Mouse (Mus musculus): ENCODE measurements around the gene Cwc22. TPM values are rescaled to one million over a fixed set of nuclear protein-coding genes. Genes with fewer than 3 reads are reported as not detected.

Gene Cwc22
- total and polyA plus RNA-seq, 2 experiments from 2014 or later, result 9.0 to 9.6 TPM

DNA sequence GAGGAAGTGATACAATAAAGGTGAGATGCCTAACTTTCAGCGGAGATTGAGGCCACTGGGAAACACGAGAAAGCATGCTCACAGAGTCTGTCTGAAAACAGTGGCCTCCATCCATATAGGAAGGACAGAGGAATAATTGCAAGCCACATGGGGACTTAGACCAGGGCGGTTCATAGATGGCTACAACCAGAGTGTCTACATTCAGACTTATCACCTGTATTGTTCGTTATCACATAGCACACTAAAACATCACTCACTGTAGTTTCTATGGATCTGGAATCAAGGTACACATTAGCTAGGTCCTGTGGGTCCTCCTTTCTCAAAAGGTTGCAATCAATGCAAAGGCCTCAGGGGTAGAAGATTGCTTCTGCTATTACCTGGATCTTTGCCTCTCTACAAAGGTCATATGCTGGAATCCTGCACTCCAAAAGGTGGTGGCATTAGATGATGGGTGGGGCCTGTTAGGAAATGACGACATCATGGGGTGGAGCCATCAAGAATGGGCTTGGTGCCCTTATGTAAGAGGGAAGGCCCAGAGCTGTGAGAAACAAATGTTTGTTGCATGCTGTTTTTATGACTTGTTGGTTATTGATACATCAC is 30.2 kb upstream of the Cwc22 start:
- Histone ChIP-seq H3K9ac (replicated peaks; ENCODE audit: low read length) (no peak overlapping the region), H3K4me1 (ENCODE audit: insufficient read depth, low read length) (no peaks in the 10 kb centered on the region), H3K27me3 (ENCODE audit: insufficient read depth, low read length) (no peaks in the 10 kb centered on the region), H3K4me2 (ENCODE audit: low read depth, low read length) (no peak overlapping the region), H3K4me3 (ENCODE audit: low read length) (no peak overlapping the region), H3K27ac (no peak overlapping the region), H3K36me3 (ENCODE audit: insufficient read depth, low read length) (no peaks in the 10 kb centered on the region), H3K9me3 (ENCODE audit: low read length) (no peaks in the 10 kb centered on the region)
- no peak for ATAC-seq
- 88% methylated on average over 5 of the region's 5 CpGs for WGBS
- no peak for TF ChIP-seq CTCF (IDR thresholded peaks at IDR 0.05; ENCODE audit: low read depth)
- DNase-seq (ENCODE audit: low spot score), result no peak

DNA sequence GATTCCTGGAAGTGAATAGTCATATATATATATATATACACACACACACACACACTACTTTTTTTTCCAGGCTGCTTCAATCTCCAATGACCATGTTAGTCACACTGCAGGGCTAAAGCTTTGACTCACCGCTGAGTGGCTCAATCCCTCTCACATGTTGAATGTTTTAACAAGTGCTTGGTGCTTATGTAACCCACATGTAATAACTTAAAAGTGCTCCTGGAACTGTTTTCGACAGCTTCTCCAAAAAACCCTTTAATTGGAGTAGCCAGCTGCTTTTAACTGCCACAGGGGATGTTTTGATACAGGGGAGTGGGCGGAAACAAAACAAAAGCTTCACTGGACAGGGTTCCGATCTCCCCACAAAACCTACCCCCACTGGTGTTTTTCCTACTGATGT is 29.4 kb upstream of the Cwc22 start:
- Histone ChIP-seq H3K4me1 (ENCODE audit: insufficient read depth, low read length) (no peaks in the 10 kb centered on the region), H3K4me3 (ENCODE audit: low read length) (no peak overlapping the region), H3K36me3 (ENCODE audit: insufficient read depth, low read length) (no peaks in the 10 kb centered on the region), H3K27me3 (ENCODE audit: insufficient read depth, low read length) (no peaks in the 10 kb centered on the region), H3K4me2 (ENCODE audit: low read depth, low read length) (no peak overlapping the region), H3K27ac (no peak overlapping the region), H3K9me3 (ENCODE audit: low read length) (no peaks in the 10 kb centered on the region), H3K9ac (replicated peaks; ENCODE audit: low read length) (no peak overlapping the region)
- DNase-seq (ENCODE audit: low spot score), result no peak
- ATAC-seq, result no peak
- TF ChIP-seq CTCF (IDR thresholded peaks at IDR 0.05; ENCODE audit: low read depth), result no peak
- 70% methylated on average over 4 of the region's 4 CpGs for WGBS

DNA sequence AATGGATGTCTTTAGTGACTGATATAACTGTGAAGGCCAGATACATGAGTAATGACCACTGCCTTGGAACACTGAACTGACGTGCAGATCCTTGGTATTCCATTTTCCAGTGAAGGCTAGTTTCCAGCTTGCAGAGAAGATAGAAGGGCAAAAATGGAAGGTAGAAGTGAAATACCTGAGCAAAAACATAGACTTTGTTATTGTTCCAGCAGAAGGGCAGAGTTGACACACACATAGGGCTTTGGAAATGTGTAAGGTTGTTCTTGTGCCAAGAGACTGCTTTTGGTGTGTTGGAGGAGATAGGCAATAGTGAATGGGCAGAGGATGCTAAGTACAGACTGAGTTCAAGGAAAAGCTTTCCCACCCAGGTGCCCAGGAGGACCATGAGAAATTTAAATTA is 28.8 kb upstream of the Cwc22 start:
- no peak for TF ChIP-seq CTCF (IDR thresholded peaks at IDR 0.05; ENCODE audit: low read depth)
- no peak overlapping the region for H3K9ac ChIP-seq (replicated peaks; ENCODE audit: low read length)
- 86% methylated on average over 1 of the region's 1 CpGs for WGBS
- no peaks in the 10 kb centered on the region for H3K4me1 ChIP-seq (ENCODE audit: insufficient read depth, low read length)
- H3K36me3 ChIP-seq (ENCODE audit: insufficient read depth, low read length), result no peaks in the 10 kb centered on the region
- no peak overlapping the region for H3K4me3 ChIP-seq (ENCODE audit: low read length)
- DNase-seq (ENCODE audit: low spot score) (no peak), ATAC-seq (no peak)
- H3K27ac ChIP-seq, result no peak overlapping the region
- H3K27me3 ChIP-seq (ENCODE audit: insufficient read depth, low read length), result no peaks in the 10 kb centered on the region
- no peak overlapping the region for H3K4me2 ChIP-seq (ENCODE audit: low read depth, low read length)
- no peaks in the 10 kb centered on the region for H3K9me3 ChIP-seq (ENCODE audit: low read length)

DNA sequence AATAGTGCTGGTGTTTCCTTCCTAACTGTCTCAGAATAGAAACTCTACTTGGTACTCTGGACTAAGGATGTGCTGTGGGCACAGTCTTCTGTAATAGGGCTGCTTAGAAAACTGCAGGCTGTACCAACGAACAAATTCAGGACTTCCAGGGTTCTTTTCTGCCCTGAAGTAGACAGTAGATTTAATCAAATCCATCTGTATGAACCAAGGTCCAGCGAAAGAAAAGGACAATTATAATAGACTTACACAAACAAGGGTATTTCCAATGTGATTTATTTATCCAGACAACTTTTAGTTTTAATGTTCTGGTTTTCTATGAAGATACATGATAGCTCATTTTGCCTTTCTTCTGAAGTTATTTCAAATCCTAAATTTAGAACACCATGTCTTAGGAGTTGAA is 28.2 kb upstream of the Cwc22 start:
- Histone ChIP-seq H3K9me3 (ENCODE audit: low read length) (no peaks in the 10 kb centered on the region), H3K36me3 (ENCODE audit: insufficient read depth, low read length) (no peaks in the 10 kb centered on the region), H3K9ac (replicated peaks; ENCODE audit: low read length) (no peak overlapping the region), H3K4me2 (ENCODE audit: low read depth, low read length) (no peak overlapping the region), H3K4me1 (ENCODE audit: insufficient read depth, low read length) (no peaks in the 10 kb centered on the region), H3K27ac (no peak overlapping the region), H3K27me3 (ENCODE audit: insufficient read depth, low read length) (no peaks in the 10 kb centered on the region), H3K4me3 (ENCODE audit: low read length) (no peak overlapping the region)
- no peak for DNase-seq (ENCODE audit: low spot score)
- ATAC-seq, result no peak
- no peak for TF ChIP-seq CTCF (IDR thresholded peaks at IDR 0.05; ENCODE audit: low read depth)
- WGBS, result 67% methylated on average over 2 of the region's 2 CpGs

DNA sequence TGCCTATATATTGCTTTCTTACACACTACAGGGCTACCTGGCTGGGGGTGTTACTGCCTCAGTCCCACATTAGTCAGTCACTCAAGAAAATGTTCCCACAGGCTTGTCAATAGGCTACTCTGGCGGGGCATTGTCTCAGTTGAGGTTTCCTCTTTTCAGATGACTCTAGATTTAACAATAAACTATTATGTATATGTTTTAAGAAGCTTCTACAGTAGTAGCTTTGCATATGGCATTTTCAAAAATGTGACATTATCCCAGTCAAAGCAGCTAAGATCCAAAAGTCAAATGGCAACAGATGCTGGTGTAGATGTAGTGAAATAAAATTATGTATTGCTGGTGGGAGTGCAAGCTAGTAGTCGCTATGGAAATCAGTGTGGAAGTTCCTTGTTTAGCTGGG is 27.1 kb upstream of the Cwc22 start:
- no peak overlapping the region for H3K27ac ChIP-seq
- no peak overlapping the region for H3K9ac ChIP-seq (replicated peaks; ENCODE audit: low read length)
- ATAC-seq (no peak), DNase-seq (ENCODE audit: low spot score) (no peak)
- no peaks in the 10 kb centered on the region for H3K9me3 ChIP-seq (ENCODE audit: low read length)
- H3K4me1 ChIP-seq (ENCODE audit: insufficient read depth, low read length), result no peaks in the 10 kb centered on the region
- no peaks in the 10 kb centered on the region for H3K27me3 ChIP-seq (ENCODE audit: insufficient read depth, low read length)
- H3K4me2 ChIP-seq (ENCODE audit: low read depth, low read length), result no peak overlapping the region
- no peak for TF ChIP-seq CTCF (IDR thresholded peaks at IDR 0.05; ENCODE audit: low read depth)
- 87% methylated on average over 2 of the region's 2 CpGs for WGBS
- H3K4me3 ChIP-seq (ENCODE audit: low read length), result no peak overlapping the region
- H3K36me3 ChIP-seq (ENCODE audit: insufficient read depth, low read length), result no peaks in the 10 kb centered on the region

DNA sequence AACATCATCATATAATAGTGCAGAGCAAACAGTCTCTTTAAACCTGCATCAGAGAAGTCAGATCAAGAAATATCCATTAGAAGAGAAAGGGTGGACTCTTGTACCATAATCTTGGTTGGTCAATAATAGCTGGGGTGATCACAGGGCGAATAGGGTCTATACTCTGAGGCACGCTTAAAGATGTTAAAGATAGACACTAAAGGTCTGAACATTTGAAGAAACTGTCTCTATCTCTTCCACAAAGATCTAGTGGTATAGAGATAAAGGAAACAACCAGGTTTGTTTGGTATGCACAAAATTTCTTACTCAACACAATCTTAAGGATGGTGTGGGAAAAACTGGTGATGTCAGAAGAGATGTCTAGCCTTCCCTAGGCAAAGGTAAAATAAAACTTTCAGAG is 26.4 kb upstream of the Cwc22 start:
- no peak for TF ChIP-seq CTCF (IDR thresholded peaks at IDR 0.05; ENCODE audit: low read depth)
- no peak for DNase-seq (ENCODE audit: low spot score)
- Histone ChIP-seq H3K27ac (no peak overlapping the region), H3K9ac (replicated peaks; ENCODE audit: low read length) (no peak overlapping the region), H3K36me3 (ENCODE audit: insufficient read depth, low read length) (no peaks in the 10 kb centered on the region), H3K27me3 (ENCODE audit: insufficient read depth, low read length) (no peaks in the 10 kb centered on the region), H3K4me3 (ENCODE audit: low read length) (no peak overlapping the region), H3K4me2 (ENCODE audit: low read depth, low read length) (no peak overlapping the region), H3K9me3 (ENCODE audit: low read length) (no peaks in the 10 kb centered on the region), H3K4me1 (ENCODE audit: insufficient read depth, low read length) (no peaks in the 10 kb centered on the region)
- 92% methylated on average over 2 of the region's 2 CpGs for WGBS
- ATAC-seq, result no peak

DNA sequence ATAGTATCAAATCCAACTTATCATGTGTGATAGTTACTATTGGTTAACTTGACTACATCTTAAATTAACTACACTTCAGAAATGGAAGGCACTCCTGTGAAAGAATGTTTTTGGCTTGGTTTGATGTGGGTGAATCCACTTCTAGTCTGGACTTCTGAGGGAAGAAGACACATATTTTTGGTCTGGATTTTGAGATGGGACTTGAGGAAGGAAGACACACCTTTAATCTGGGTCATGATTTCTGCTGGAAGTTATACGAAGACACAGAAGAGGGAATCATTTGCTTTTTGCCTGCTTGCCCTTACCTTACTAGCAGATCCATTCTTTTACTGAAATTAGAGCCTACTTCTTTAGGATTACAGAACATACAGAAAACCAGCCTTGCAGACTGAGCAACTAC is 25.7 kb upstream of the Cwc22 start:
- WGBS, result 92% methylated on average over 1 of the region's 1 CpGs
- ATAC-seq (no peak), DNase-seq (ENCODE audit: low spot score) (no peak)
- no peak overlapping the region for H3K27ac ChIP-seq
- H3K36me3 ChIP-seq (ENCODE audit: insufficient read depth, low read length), result no peaks in the 10 kb centered on the region
- H3K9me3 ChIP-seq (ENCODE audit: low read length), result no peaks in the 10 kb centered on the region
- H3K9ac ChIP-seq (replicated peaks; ENCODE audit: low read length), result no peak overlapping the region
- TF ChIP-seq CTCF (IDR thresholded peaks at IDR 0.05; ENCODE audit: low read depth), result no peak
- H3K4me1 ChIP-seq (ENCODE audit: insufficient read depth, low read length), result no peaks in the 10 kb centered on the region
- H3K27me3 ChIP-seq (ENCODE audit: insufficient read depth, low read length), result no peaks in the 10 kb centered on the region
- H3K4me2 ChIP-seq (ENCODE audit: low read depth, low read length), result no peak overlapping the region
- no peak overlapping the region for H3K4me3 ChIP-seq (ENCODE audit: low read length)
